Comparison of ENCODE assay signal across 25 mouse cellular contexts in genomic region chr7:139371389-139371788, GRCm38 (mm10). TPM values are rescaled to one million over a fixed set of nuclear protein-coding genes. Genes with fewer than 3 reads are reported as not detected.
DNase-seq lines count a peak whose midpoint lies in the region; ATAC-seq and TF ChIP-seq lines count a peak whose summit lies in the region.
"Had no signal": no experiment of that assay in that cellular context is flagged by ENCODE, and none has a peak within 500 bp of the region (broad histone marks: within the 10 kb centered on the region; RNA-seq: fewer than 3 reads in every experiment).

No protein-coding gene starts in this region.

- no peak overlapping the region for H3K9ac ChIP-seq in intestine, embryonic 16.5 days (ENCODE audit: low read depth, low read length)
- H3K9ac ChIP-seq in stomach, embryonic 14.5 days (replicated peaks; ENCODE audit: low read depth, low read length): no peak overlapping the region
- H3K9ac ChIP-seq in stomach, postnatal 0 days (ENCODE audit: low read length): no peak overlapping the region
- H3K9ac ChIP-seq: forebrain, embryonic 13.5 days; heart, embryonic 13.5 days; hindbrain, embryonic 12.5 days; hindbrain, embryonic 15.5 days had no signal

- H3K4me3 ChIP-seq in heart, embryonic 10.5 days: no peak overlapping the region
- no peak overlapping the region for H3K4me3 ChIP-seq in intestine, embryonic 16.5 days (ENCODE audit: low read length)
- H3K4me3 ChIP-seq in stomach, embryonic 14.5 days (ENCODE audit: low read depth, low read length): no peak overlapping the region
- H3K4me3 ChIP-seq in stomach, postnatal 0 days (ENCODE audit: low read depth, low read length): no peak overlapping the region
- H3K4me3 ChIP-seq: forebrain, embryonic 10.5 days; forebrain, embryonic 13.5 days; heart, embryonic 13.5 days; hindbrain, embryonic 12.5 days; hindbrain, embryonic 15.5 days had no signal

- no peaks in the 10 kb centered on the region for H3K27me3 ChIP-seq in heart, embryonic 10.5 days (ENCODE audit: insufficient read depth, poor library complexity, severe bottlenecking)
- no peaks in the 10 kb centered on the region for H3K27me3 ChIP-seq in intestine, embryonic 16.5 days (replicated peaks; ENCODE audit: control insufficient read depth, insufficient read depth, low read length)
- no peaks in the 10 kb centered on the region for H3K27me3 ChIP-seq in stomach, embryonic 14.5 days (ENCODE audit: control insufficient read depth, insufficient read depth, low read length)
- H3K27me3 ChIP-seq in stomach, postnatal 0 days (ENCODE audit: control insufficient read depth, insufficient read depth, low read length): no peaks in the 10 kb centered on the region
- H3K27me3 ChIP-seq: heart, embryonic 13.5 days; hindbrain, embryonic 12.5 days; hindbrain, embryonic 15.5 days; Patski had no signal

- H3K4me1 ChIP-seq in heart, embryonic 10.5 days: peaks cover 47% of the 10 kb centered on the region
- H3K4me1 ChIP-seq in intestine, embryonic 16.5 days (ENCODE audit: control insufficient read depth, insufficient read depth, low read length): peaks cover 44% of the 10 kb centered on the region
- peaks cover 19% of the 10 kb centered on the region for H3K4me1 ChIP-seq in stomach, embryonic 14.5 days (ENCODE audit: control insufficient read depth, insufficient read depth, low read length)
- H3K4me1 ChIP-seq in stomach, postnatal 0 days (replicated peaks; ENCODE audit: control insufficient read depth, insufficient read depth): peaks cover 16% of the 10 kb centered on the region
- H3K4me1 ChIP-seq: hindbrain, embryonic 12.5 days had no signal

- no peak overlapping the region for H3K4me2 ChIP-seq in intestine, embryonic 16.5 days (ENCODE audit: low read depth, low read length)
- no peak overlapping the region for H3K4me2 ChIP-seq in stomach, embryonic 14.5 days (replicated peaks; ENCODE audit: low read depth, low read length)
- no peak overlapping the region for H3K4me2 ChIP-seq in stomach, postnatal 0 days (replicated peaks; ENCODE audit: low read depth)
- H3K4me2 ChIP-seq: forebrain, embryonic 13.5 days; heart, embryonic 13.5 days; hindbrain, embryonic 12.5 days; hindbrain, embryonic 15.5 days had no signal

- ATAC-seq in intestine, embryonic 16.5 days: peak; percentile 77
- peak; percentile 59 for ATAC-seq in stomach, embryonic 14.5 days (ENCODE audit: insufficient number of reproducible peaks, insufficient read depth, low FRiP score, low read depth)
- peak; percentile 69 for ATAC-seq in stomach, postnatal 0 days (ENCODE audit: low FRiP score, low TSS enrichment)
- ATAC-seq: forebrain, embryonic 13.5 days; forebrain, embryonic 16.5 days; Patski had no signal

- H3K9me3 ChIP-seq in heart, embryonic 10.5 days: no peaks in the 10 kb centered on the region
- H3K9me3 ChIP-seq in intestine, embryonic 16.5 days (ENCODE audit: control insufficient read depth, low read length): no peaks in the 10 kb centered on the region
- H3K9me3 ChIP-seq in stomach, embryonic 14.5 days (ENCODE audit: control insufficient read depth, low read depth, low read length): no peaks in the 10 kb centered on the region
- no peaks in the 10 kb centered on the region for H3K9me3 ChIP-seq in stomach, postnatal 0 days (ENCODE audit: control insufficient read depth, low read length)
- H3K9me3 ChIP-seq: forebrain, embryonic 10.5 days; forebrain, embryonic 13.5 days; heart, embryonic 13.5 days; hindbrain, embryonic 12.5 days; hindbrain, embryonic 15.5 days had no signal

- no peak for TF ChIP-seq CTCF in stomach, postnatal 0 days (IDR thresholded peaks at IDR 0.05; ENCODE audit: low read depth)

- H3K36me3 ChIP-seq in heart, embryonic 10.5 days: no peaks in the 10 kb centered on the region
- H3K36me3 ChIP-seq in intestine, embryonic 16.5 days (ENCODE audit: control insufficient read depth, insufficient read depth, low read length): no peaks in the 10 kb centered on the region
- no peaks in the 10 kb centered on the region for H3K36me3 ChIP-seq in stomach, embryonic 14.5 days (ENCODE audit: control insufficient read depth, insufficient read depth, low read length)
- no peaks in the 10 kb centered on the region for H3K36me3 ChIP-seq in stomach, postnatal 0 days (ENCODE audit: control insufficient read depth, insufficient read depth, low read length)
- H3K36me3 ChIP-seq: forebrain, embryonic 10.5 days; G1E; heart, embryonic 13.5 days; hindbrain, embryonic 12.5 days; hindbrain, embryonic 15.5 days had no signal

- DNase-seq in heart, embryonic 10.5 days (ENCODE audit: low spot score): no peak
- DNase-seq in heart, adult 18-20 months: no peak
- DNase-seq in stomach, postnatal 0 days (ENCODE audit: low spot score): no peak
- DNase-seq in embryo, embryonic 10.5 days (ENCODE audit: low spot score): no peak
- DNase-seq in layer of hippocampus, postnatal 25 days (ENCODE audit: extremely low spot score in 1 of 2, low spot score in 1 of 2): no peak
- DNase-seq: adrenal gland, postnatal 10 days; adrenal gland, postnatal 36 days; B cell, adult 2 months; cerebellum, adult 11 months; cerebellum, adult 8-10 months; cerebellum, postnatal 10 days; cerebellum, postnatal 36 days; gastrocnemius, postnatal 10 days; gastrocnemius, postnatal 36 days; heart, postnatal 14 days had no signal

- H3K27ac ChIP-seq in heart, embryonic 10.5 days: 0 out of 2 replicates have a peak overlapping the region, but pooled peaks have one; percentile 7
- peak overlapping the region; percentile 55 for H3K27ac ChIP-seq in intestine, embryonic 16.5 days (ENCODE audit: low read length)
- H3K27ac ChIP-seq in stomach, embryonic 14.5 days (ENCODE audit: low read length): no peak overlapping the region
- 0 out of 2 replicates have a peak overlapping the region, but pooled peaks have one; percentile 31 for H3K27ac ChIP-seq in stomach, postnatal 0 days (replicated peaks)
- H3K27ac ChIP-seq: forebrain, embryonic 10.5 days; forebrain, embryonic 13.5 days; heart, embryonic 13.5 days; hindbrain, embryonic 12.5 days; hindbrain, embryonic 15.5 days had no signal

- no peak for TF ChIP-seq EP300 in stomach, postnatal 0 days (optimal IDR thresholded peaks at IDR 0.05)

RNA-seq across cellular contexts. Expression of gene Inpp5a, which starts 17.5 kb away (rescaled TPM):
- polyA plus RNA-seq in heart, embryonic 10.5 days (2016; fragmentation: Nextera tagmentation; extraction: Ambion mirVana): 46.9 and 60.9 TPM in 2 replicates
- total RNA-seq in heart, adult 18-20 months (2021): 100 to 1,000 TPM; 293 to 297 TPM
- polyA plus RNA-seq in intestine, embryonic 16.5 days (2015; fragmentation: Nextera tagmentation; extraction: Ambion mirVana): 8.9 and 27.7 TPM in 2 replicates
- polyA plus RNA-seq in stomach, embryonic 14.5 days (2014; fragmentation: Nextera tagmentation; extraction: Ambion mirVana): 46.2 and 51.9 TPM in 2 replicates
- 25.4 and 27.6 TPM in 2 replicates for polyA plus RNA-seq in stomach, postnatal 0 days (2015; fragmentation: Nextera tagmentation; extraction: Ambion mirVana)
- 10 to 100 TPM; 36.2 to 41.1 TPM for total RNA-seq in layer of hippocampus, postnatal 25 days (2021)
